Mouse (Mus musculus): ENCODE results near the gene Tacc3.

DNA sequence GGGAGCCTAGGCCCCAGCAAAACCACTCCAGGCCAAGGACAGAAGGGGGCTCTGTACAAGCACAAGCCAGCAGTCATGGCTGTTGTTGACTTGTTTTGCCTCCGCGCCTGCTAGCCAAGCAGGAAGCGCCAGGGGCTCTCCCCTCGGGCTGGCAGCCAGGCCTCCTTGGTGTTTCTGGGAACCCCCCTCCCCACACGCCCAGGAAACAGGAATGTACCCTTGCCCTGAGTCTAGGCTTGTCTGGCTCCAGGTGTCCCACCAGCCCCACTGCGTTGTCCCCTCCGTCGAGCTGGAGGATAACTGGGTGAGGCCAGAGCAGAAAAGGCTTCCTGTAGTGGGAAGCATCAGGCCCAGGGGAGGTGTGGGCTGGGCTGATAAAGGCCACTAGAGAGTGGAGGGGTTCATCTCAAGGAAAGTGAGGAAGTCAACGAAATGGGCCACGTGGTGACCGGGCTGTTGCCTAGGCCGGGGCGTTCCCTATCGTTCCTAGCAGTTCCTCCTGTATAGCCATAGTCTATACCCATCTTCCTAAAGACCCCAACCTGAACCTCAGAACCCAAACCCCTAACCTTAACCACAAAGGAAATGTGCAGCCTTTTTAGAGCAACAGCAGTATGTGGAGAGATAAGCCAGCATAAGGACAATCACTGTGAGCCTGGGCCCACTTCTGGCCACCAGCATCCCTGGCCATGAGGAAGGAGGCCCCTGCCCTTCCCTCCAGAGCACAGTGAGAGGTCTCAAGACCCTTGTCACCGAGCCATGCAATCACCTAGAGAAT lies 23.9 kb downstream of the Tacc3 start:
- TF ChIP-seq CTCF (IDR thresholded peaks at IDR 0.05; ENCODE audit: low read depth, low read length) (no peak), POLR2A (IDR thresholded peaks at IDR 0.05; ENCODE audit: insufficient read depth, low read length) (no peak)

Data from ES-Bruce4 (cell line).